Mouse (Mus musculus) stomach, embryonic 14.5 days (tissue): ENCODE results near the gene Trap1. TPM values are rescaled to one million over a fixed set of nuclear protein-coding genes. Genes with fewer than 3 reads are reported as not detected.
A peak's percentile ranks its signal among the peaks of the same experiment; 100 is the strongest.
"Not testable (repeated sequence)": the region's sequence is repeated elsewhere in the genome, so short reads cannot be mapped to it uniquely, and the experiment has no call there.

Experiments
- ATAC-seq: fragments of 200-750 bp; cut with Nextera tagmentation; 2 replicates; pipeline ENCODE4 v1.8.0; 2017; ENCODE audit warnings: low read depth, moderate TSS enrichment; ENCODE audit not compliant: insufficient number of reproducible peaks, insufficient read depth, low FRiP score
- H3K27ac ChIP-seq: fragments of 300-500 bp; sonication (generic); 2 replicates; pipeline ENCODE4 v1.5.1; 2014; ENCODE audit warnings: mild to moderate bottlenecking, low read length, moderate library complexity, mixed read lengths
- H3K27me3 ChIP-seq: fragments of 300-500 bp; sonication (generic); 2 replicates; pipeline ENCODE4 v1.6.1; 2014; ENCODE audit warnings: low read length, control low read depth, mixed read lengths; ENCODE audit not compliant: control insufficient read depth, insufficient read depth
- H3K36me3 ChIP-seq: fragments of 300-500 bp; sonication (generic); 2 replicates; pipeline ENCODE4 v1.6.1; 2014; ENCODE audit warnings: mild to moderate bottlenecking, control low read depth, low read length, moderate library complexity, mixed read lengths; ENCODE audit not compliant: control insufficient read depth, insufficient read depth
- H3K4me1 ChIP-seq: fragments of 300-500 bp; sonication (generic); 2 replicates; pipeline ENCODE4 v1.6.1; 2014; ENCODE audit warnings: low read length, control low read depth, mixed read lengths; ENCODE audit not compliant: control insufficient read depth, insufficient read depth
- H3K4me2 ChIP-seq: fragments of 300-500 bp; sonication (generic); replicated peaks from 2 replicates; pipeline ENCODE4 v1.6.1; 2014; ENCODE audit warnings: low read depth, low read length, control low read depth
- H3K4me3 ChIP-seq: fragments of 300-500 bp; sonication (generic); 2 replicates; pipeline ENCODE4 v1.5.1; 2014; ENCODE audit warnings: low read depth, low read length, control low read depth
- H3K9ac ChIP-seq: fragments of 300-500 bp; sonication (generic); replicated peaks from 2 replicates; pipeline ENCODE4 v1.6.1; 2014; ENCODE audit warnings: low read depth, mild to moderate bottlenecking, control low read depth, low read length, moderate library complexity, mixed read lengths
- H3K9me3 ChIP-seq: fragments of 300-500 bp; sonication (generic); 2 replicates; pipeline ENCODE4 v1.6.1; 2016; ENCODE audit warnings: low read depth, low read length, control low read depth; ENCODE audit not compliant: control insufficient read depth
- WGBS: fragments of 180-500 bp; shearing (Covaris S2); extraction: QIAGEN DNeasy Blood & Tissue Kit; methylation state at CpG from one replicate; pipeline ENCODE4 v1.1.7; 2014; 5-methylcytosine and 5-hydroxymethylcytosine counted together
- polyA plus RNA-seq: library from polyadenylated mRNA; unstranded; fragments of >200 nt; fragmentation: Nextera tagmentation; extraction: Ambion mirVana; gene quantifications from 2 replicates; pipeline ENCODE4 v1.2.1, GENCODE M21; 2014

The Trap1 gene
- polyA plus RNA-seq, 1 experiment from 2014 or later, result 94.0 TPM

DNA sequence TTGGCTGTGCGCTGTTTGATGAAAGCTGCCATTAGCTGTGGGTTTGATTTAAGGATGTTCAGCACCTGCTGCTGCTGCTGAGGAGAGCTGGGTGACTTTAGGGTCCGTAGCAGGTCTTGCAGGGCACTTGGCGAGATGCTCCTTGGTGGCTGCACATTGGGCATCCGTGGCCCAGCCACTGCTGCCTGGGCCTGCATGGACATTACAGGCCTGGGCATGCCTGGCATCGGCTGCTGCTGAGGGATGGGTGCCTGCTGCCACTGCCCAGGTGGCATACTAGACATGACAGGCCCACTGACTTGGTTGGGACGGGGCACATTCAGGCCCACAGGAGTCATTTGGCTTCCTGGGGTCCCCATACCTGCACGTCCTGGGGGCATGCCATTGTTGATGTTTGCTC lies 7.4 kb upstream of the Trap1 start:
- Histone ChIP-seq H3K9me3 (no peaks in the 10 kb centered on the region), H3K9ac (no peak overlapping the region), H3K27me3 (no peaks in the 10 kb centered on the region), H3K27ac (no peak overlapping the region), H3K4me2 (no peak overlapping the region), H3K4me1 (no peaks in the 10 kb centered on the region), H3K36me3 (peaks cover 63% of the 10 kb centered on the region), H3K4me3 (no peak overlapping the region)
- WGBS, result 89% methylated on average over 7 of the region's 7 CpGs
- ATAC-seq, result no peak

DNA sequence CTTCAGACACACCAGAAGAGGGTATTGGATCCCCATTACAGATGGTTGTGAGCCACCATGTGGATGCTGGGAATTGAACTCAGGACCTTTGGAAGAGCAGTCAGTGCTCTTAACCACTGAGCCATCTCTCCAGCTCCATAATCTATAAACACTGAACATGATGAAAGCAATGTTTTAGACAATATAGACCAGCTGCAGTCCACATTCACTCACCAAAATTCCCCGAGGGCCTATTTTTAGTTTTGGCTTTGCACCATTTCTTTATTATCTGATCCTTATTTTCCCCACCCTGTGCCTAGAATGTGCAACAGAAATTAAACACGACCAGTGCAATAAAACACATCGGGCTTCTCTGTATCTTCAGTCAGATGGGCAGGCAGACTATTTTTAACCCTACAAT lies 2.8 kb upstream of the Trap1 start:
- not testable (repeated sequence) for H3K4me3 ChIP-seq, H3K9ac ChIP-seq, H3K4me2 ChIP-seq, H3K4me1 ChIP-seq, H3K27ac ChIP-seq, ATAC-seq, H3K27me3 ChIP-seq, H3K9me3 ChIP-seq
- WGBS, result 77% methylated on average over 3 of the region's 3 CpGs
- H3K36me3 ChIP-seq, result peaks cover 23% of the 10 kb centered on the region

- 91% methylated on average over 1 of the region's 1 CpGs for WGBS
- no peaks in the 10 kb centered on the region for H3K9me3 ChIP-seq
- no peak overlapping the region for H3K4me3 ChIP-seq
- no peak overlapping the region for H3K27ac ChIP-seq
- ATAC-seq, result no peak
- no peak overlapping the region for H3K4me2 ChIP-seq
- H3K9ac ChIP-seq, result no peak overlapping the region
- no peaks in the 10 kb centered on the region for H3K4me1 ChIP-seq
- H3K36me3 ChIP-seq, result peaks cover 16% of the 10 kb centered on the region
- H3K27me3 ChIP-seq, result no peaks in the 10 kb centered on the region
These were observed 2.0 kb upstream of the Trap1 start for GRCm38 (mm10) chr16:4079656-4080055.

DNA sequence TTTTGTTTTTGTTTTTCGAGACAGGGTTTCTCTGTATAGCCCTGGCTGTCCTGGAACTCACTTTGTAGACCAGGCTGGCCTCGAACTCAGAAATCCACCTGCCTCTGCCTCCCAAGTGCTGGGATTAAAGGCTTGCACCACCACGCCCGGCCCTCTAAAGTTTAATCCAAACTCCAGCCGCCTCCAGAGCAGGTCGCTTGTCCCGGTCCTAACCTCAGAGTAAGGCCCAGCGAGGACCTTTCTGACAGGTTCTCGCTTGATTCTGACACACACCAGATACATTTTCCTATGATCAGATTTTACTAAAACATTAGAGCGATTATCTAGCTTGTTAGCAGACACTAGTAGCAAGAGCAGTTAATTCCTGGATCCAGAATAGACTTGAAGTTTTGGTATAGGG lies 675 bp upstream of the Trap1 start:
- H3K9ac ChIP-seq, H3K27ac ChIP-seq, ATAC-seq, H3K9me3 ChIP-seq, H3K4me1 ChIP-seq, H3K36me3 ChIP-seq, H3K27me3 ChIP-seq: not testable (repeated sequence)
- Histone ChIP-seq H3K4me2 (peak overlapping the region; percentile 63), H3K4me3 (peak overlapping the region; percentile 88; the same call in 1 of the 2 replicates)
- WGBS, result 65% methylated on average over 10 of the region's 10 CpGs

- Histone ChIP-seq H3K27me3 (no peaks in the 10 kb centered on the region), H3K9ac (no peak overlapping the region), H3K4me3 (no peak overlapping the region), H3K27ac (no peak overlapping the region), H3K4me2 (no peak overlapping the region), H3K36me3 (no peaks in the 10 kb centered on the region; the same call in 1 of the 2 replicates), H3K9me3 (no peaks in the 10 kb centered on the region), H3K4me1 (no peaks in the 10 kb centered on the region)
- 80% methylated on average over 3 of the region's 3 CpGs for WGBS
- ATAC-seq, result no peak
These were observed 2.8 kb downstream of the Trap1 start for GRCm38 (mm10) chr16:4074836-4075235.

GRCm38 (mm10) chr16:4074297-4074696 lies 3.3 kb downstream of the Trap1 start:
- H3K4me3 ChIP-seq, result no peak overlapping the region
- no peak for ATAC-seq
- H3K27ac ChIP-seq, result no peak overlapping the region
- H3K9ac ChIP-seq, result no peak overlapping the region
- WGBS, result 67% methylated on average over 6 of the region's 6 CpGs
- H3K4me1 ChIP-seq, result no peaks in the 10 kb centered on the region
- H3K27me3 ChIP-seq, result no peaks in the 10 kb centered on the region
- no peaks in the 10 kb centered on the region for H3K9me3 ChIP-seq
- no peak overlapping the region for H3K4me2 ChIP-seq
- H3K36me3 ChIP-seq, result no peaks in the 10 kb centered on the region; the same call in 1 of the 2 replicates

GRCm38 (mm10) chr16:4068588-4068987 lies 9.0 kb downstream of the Trap1 start:
- ATAC-seq, result no peak

DNA sequence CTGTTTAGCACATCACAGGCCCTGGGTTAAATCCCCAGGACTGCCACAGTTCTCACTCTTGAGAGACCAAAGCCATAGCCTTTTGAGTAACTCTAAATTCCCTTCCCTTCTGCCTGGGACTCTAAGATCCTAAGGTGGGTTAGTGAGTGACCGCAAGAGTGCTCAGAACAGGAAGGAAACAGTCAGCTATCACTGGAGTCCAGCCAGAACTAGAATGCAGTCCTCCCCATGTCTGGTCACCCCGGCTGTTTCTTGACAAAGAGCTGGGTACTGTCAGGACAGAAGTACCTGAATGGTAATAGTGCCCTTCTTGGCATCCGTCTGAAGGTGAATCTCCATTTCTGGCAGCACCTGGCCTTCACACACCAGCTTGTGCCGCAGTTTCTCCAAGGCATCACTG lies 12.7 kb downstream of the Trap1 start:
- no peaks in the 10 kb centered on the region for H3K4me1 ChIP-seq
- no peaks in the 10 kb centered on the region for H3K27me3 ChIP-seq
- peaks cover 54% of the 10 kb centered on the region for H3K36me3 ChIP-seq
- H3K27ac ChIP-seq, result no peak overlapping the region
- 97% methylated on average over 4 of the region's 4 CpGs for WGBS
- ATAC-seq, result no peak
- no peak overlapping the region for H3K9ac ChIP-seq
- no peak overlapping the region for H3K4me3 ChIP-seq
- no peaks in the 10 kb centered on the region for H3K9me3 ChIP-seq
- H3K4me2 ChIP-seq, result no peak overlapping the region

More at GRCm38 (mm10) chr16:4068588-4068987, 9.0 kb downstream of the Trap1 start:
- Histone ChIP-seq H3K36me3 (peaks cover 30% of the 10 kb centered on the region), H3K9me3 (no peaks in the 10 kb centered on the region), H3K4me2 (no peak overlapping the region), H3K4me3 (no peak overlapping the region), H3K9ac (no peak overlapping the region), H3K27me3 (no peaks in the 10 kb centered on the region), H3K27ac (no peak overlapping the region), H3K4me1 (no peaks in the 10 kb centered on the region)
- WGBS, result 53% methylated on average over 8 of the region's 8 CpGs

DNA sequence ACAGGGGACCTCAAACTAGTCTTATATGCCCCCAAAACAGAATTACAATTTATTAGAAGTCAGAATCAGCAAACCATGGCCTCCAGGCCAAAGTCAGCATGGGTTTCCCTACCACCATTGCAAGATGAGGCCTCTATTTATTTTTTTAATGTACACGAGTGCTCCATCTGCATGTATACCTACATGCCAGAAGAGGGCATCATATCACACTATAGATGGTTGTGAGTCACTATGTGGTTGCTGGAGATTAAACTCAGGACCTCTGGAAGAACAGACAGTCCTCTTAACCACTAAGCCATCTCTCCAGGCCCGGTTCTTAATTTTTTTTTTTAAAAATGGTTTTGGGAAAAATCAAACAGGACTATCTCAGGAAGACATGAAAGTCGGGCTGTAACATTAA lies 23.8 kb downstream of the Trap1 start:
- Histone ChIP-seq H3K27ac (no peak overlapping the region), H3K4me2 (no peak overlapping the region), H3K9ac (no peak overlapping the region), H3K4me1 (no peaks in the 10 kb centered on the region), H3K9me3 (no peaks in the 10 kb centered on the region), H3K36me3 (peaks cover 50% of the 10 kb centered on the region), H3K27me3 (no peaks in the 10 kb centered on the region), H3K4me3 (no peak overlapping the region)
- no peak for ATAC-seq
- 80% methylated on average over 3 of the region's 3 CpGs for WGBS
